Mouse (Mus musculus) Patski (cell line): Measurements from ENCODE around the gene Ddx60. TPM values are rescaled to one million over a fixed set of nuclear protein-coding genes. Genes with fewer than 3 reads are reported as not detected.

Source experiments
- ATAC-seq: fragments of 100-300 bp; one replicate; pipeline ENCODE4 v1.8.0; 2021
- CTCF ChIA-PET: fragments of 350-600 bp; sonication (Branson Sonifier 250); formaldehyde crosslinking; loops from one replicate; lab custom pipeline; 2022; ENCODE audit warnings: inconsistent platforms; lab: Charles Lee
- POLR2A ChIA-PET: fragments of 350-600 bp; sonication (Branson Sonifier 250); formaldehyde crosslinking; loops from one replicate; lab custom pipeline; 2022; ENCODE audit warnings: antibody characterized with exemption, inconsistent platforms; lab: Charles Lee
- DNase-seq: peaks from one replicate; pipeline ENCODE4 v3.0.0-alpha.2; 2011; ENCODE audit warnings: low read depth, low spot score
- H3K27me3 ChIP-seq: fragments of 371-371 bp; one replicate; pipeline ENCODE4 v1.5.1; 2021
- CTCF ChIP-seq: fragments of 100-300 bp; IDR thresholded peaks from one replicate; pipeline ENCODE4 v1.5.1; 2021
- in situ Hi-C: fragments of 300-500 bp; cut with MboI; formaldehyde crosslinking; loops from 3 replicates; pipeline ENCODE4 v1.11.1; 2018; ENCODE audit warnings: low pct_unique_long_range_greater_than_20kb, mixed read lengths
- polyA plus RNA-seq: library from polyadenylated mRNA; unstranded; gene quantifications from one replicate; pipeline ENCODE4 v1.2.3, GENCODE M21; 2021

Ddx60 gene
- polyA plus RNA-seq, 1 experiment from 2014 or later: 0.08 TPM

GRCm38 (mm10) chr8:61985703-61986475 lies 58.0 kb downstream of the Ddx60 start:
- TF ChIP-seq CTCF: no peak
- DNase-seq (no peak), ATAC-seq (no peak)
- CTCF ChIA-PET: no interaction called here
- POLR2A ChIA-PET: no interaction called here
- peaks cover 20% of the 10 kb centered on the region for H3K27me3 ChIP-seq
- in situ Hi-C loops: no loop called here

GRCm38 (mm10) chr8:61989464-61989863 lies 61.6 kb downstream of the Ddx60 start:
- TF ChIP-seq CTCF: no peak
- peaks cover 24% of the 10 kb centered on the region for H3K27me3 ChIP-seq
- ATAC-seq (no peak), DNase-seq (no peak)
- ChIA-PET POLR2A (no interaction called here), CTCF (no interaction called here)
- in situ Hi-C loops: no loop called here

GRCm38 (mm10) chr8:61992796-61993195 lies 64.9 kb downstream of the Ddx60 start:
- ATAC-seq (no peak), DNase-seq (no peak)
- in situ Hi-C loops: no loop called here
- TF ChIP-seq CTCF: no peak
- POLR2A ChIA-PET: no interaction called here
- peaks cover 25% of the 10 kb centered on the region for H3K27me3 ChIP-seq
- CTCF ChIA-PET: no interaction called here

- ChIA-PET POLR2A (no interaction called here), CTCF (no interaction called here)
- DNase-seq (no peak), ATAC-seq (no peak)
- no peak for TF ChIP-seq CTCF
- peaks cover 28% of the 10 kb centered on the region for H3K27me3 ChIP-seq
- in situ Hi-C loops: no loop called here
Measured at GRCm38 (mm10) chr8:61997125-61997524, 69.2 kb downstream of the Ddx60 start.

GRCm38 (mm10) chr8:62014166-62014565 lies 86.3 kb downstream of the Ddx60 start:
- in situ Hi-C loops: no loop called here
- ATAC-seq (no peak), DNase-seq (no peak)
- ChIA-PET POLR2A (no interaction called here), CTCF (no interaction called here)
- TF ChIP-seq CTCF: no peak
- H3K27me3 ChIP-seq: peaks cover 26% of the 10 kb centered on the region

- CTCF ChIA-PET: no interaction called here
- POLR2A ChIA-PET: no interaction called here
- ATAC-seq (no peak), DNase-seq (no peak)
- in situ Hi-C loops: no loop called here
- H3K27me3 ChIP-seq: peaks cover 26% of the 10 kb centered on the region
- no peak for TF ChIP-seq CTCF
Measured at GRCm38 (mm10) chr8:62014582-62014981, 86.7 kb downstream of the Ddx60 start.

- TF ChIP-seq CTCF: no peak
- CTCF ChIA-PET: no interaction called here
- DNase-seq (no peak), ATAC-seq (no peak)
- in situ Hi-C loops: no loop called here
- H3K27me3 ChIP-seq: peaks cover 25% of the 10 kb centered on the region
- POLR2A ChIA-PET: no interaction called here
Measured at GRCm38 (mm10) chr8:62034351-62034750, 106.5 kb downstream of the Ddx60 start.

- POLR2A ChIA-PET: no interaction called here
Measured at GRCm38 (mm10) chr8:62046809-62047208, 118.9 kb downstream of the Ddx60 start.

GRCm38 (mm10) chr8:62060357-62060756 lies 132.5 kb downstream of the Ddx60 start:
- TF ChIP-seq CTCF: peak; percentile 37
- in situ Hi-C loops: no loop called here
- ChIA-PET CTCF (interaction anchor here (1.2 to 1.5 kb wide), 2 partner anchors 10 to 13 kb away, joined by 3 to 4 read pairs; no protein-coding TSS in a partner anchor), POLR2A (interaction anchor here (0.5 kb wide), 1 partner anchor 222 kb away, joined by 3 read pairs; no protein-coding TSS in a partner anchor)
- ATAC-seq: no peak
- DNase-seq: no peak
- H3K27me3 ChIP-seq: peaks cover 65% of the 10 kb centered on the region

More at GRCm38 (mm10) chr8:62046809-62047208, 118.9 kb downstream of the Ddx60 start:
- in situ Hi-C loops: no loop called here
- no peak for ATAC-seq
- CTCF ChIA-PET: interaction anchor here (0.9 to 1.3 kb wide), 3 partner anchors 10 to 55 kb away, joined by 3 to 4 read pairs (median 4); no protein-coding TSS in a partner anchor
- TF ChIP-seq CTCF: peak; percentile 46
- no peak for DNase-seq
- H3K27me3 ChIP-seq: no peaks in the 10 kb centered on the region

GRCm38 (mm10) chr8:62068305-62068704 lies 140.4 kb downstream of the Ddx60 start:
- in situ Hi-C loops: no loop called here
- CTCF ChIA-PET: no interaction called here
- no peak for ATAC-seq

GRCm38 (mm10) chr8:62080195-62080802 lies 152.4 kb downstream of the Ddx60 start:
- ChIA-PET POLR2A (no interaction called here), CTCF (interaction anchor here (1.7 kb wide), 1 partner anchor 20 kb away, joined by 4 read pairs; no protein-coding TSS in a partner anchor)
- in situ Hi-C loops: loop anchor here (5.0 kb wide), 1 partner anchor 1797 kb away; no protein-coding TSS in a partner anchor
- TF ChIP-seq CTCF: peak; percentile 41
- DNase-seq: no peak
- H3K27me3 ChIP-seq: peaks cover 19% of the 10 kb centered on the region
- ATAC-seq: no peak

More at GRCm38 (mm10) chr8:62068305-62068704, 140.4 kb downstream of the Ddx60 start:
- H3K27me3 ChIP-seq: peaks cover 52% of the 10 kb centered on the region
- no peak for DNase-seq
- no peak for TF ChIP-seq CTCF
- POLR2A ChIA-PET: no interaction called here
